Mouse (Mus musculus) heart, postnatal 4 days (tissue): Measurements from ENCODE around the gene Rpl15. TPM values are rescaled to one million over a fixed set of nuclear protein-coding genes. Genes with fewer than 3 reads are reported as not detected.
"Not testable (repeated sequence)": the region's sequence is repeated elsewhere in the genome, so short reads cannot be mapped to it uniquely, and the experiment has no call there.

ENCODE experiments used
- DNase-seq: peaks from one replicate; pipeline ENCODE4 v3.0.0; 2021
- total RNA-seq, 2 experiments: library from RNA; stranded (reverse); gene quantifications; 2 replicates each; pipeline ENCODE4 v1.2.3; 2021

Rpl15 gene
- 1,000 to 10,000 TPM in 1 of 2 experiments, 100 to 1,000 TPM in 1; 916 to 1,021 TPM for total RNA-seq

DNA sequence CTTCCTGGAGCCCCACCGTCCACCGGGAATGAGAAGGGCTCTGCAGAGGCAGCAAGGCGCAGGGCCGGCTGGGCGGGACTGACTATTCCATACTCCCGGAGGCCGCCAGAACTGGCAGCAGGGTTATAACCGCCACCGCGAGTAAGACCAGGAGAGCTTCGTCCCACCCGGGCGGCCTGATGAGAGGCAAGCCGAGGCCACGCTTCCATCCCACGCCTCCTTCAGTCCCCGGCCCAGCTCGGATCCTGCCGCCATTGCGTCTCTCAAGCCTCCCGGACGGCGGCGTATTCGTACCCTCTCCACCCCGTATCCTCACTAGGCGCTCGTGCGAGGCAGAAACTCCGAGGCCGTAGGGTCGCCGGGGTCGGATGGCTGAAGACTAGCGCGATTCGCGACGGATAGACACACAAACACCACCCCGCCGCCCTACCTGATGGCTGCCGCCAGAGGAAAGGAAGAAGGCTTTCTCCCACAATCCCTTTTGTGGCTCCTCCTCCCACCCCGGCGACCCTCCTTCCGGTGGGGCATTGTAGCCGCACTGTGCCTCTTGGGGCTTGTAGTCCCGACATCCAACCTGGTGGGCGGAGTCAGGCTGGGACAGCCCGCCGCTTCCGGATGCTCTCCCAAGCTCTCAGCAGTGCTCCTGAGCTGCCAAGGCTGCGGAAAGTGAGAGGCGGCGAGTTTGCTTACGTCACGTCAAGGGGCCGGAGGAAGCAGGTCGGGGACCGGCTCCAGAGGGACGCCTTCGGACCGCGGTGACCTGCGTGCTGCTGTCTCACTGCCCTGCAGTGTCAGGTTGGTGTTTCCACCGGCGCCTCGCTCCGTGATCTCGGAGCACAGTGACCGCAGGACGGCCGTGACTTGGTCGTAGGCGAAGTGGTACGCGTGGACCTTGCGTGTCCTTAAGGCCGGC, at the start of gene Rpl15, which contains the start of gene Nkiras1:
Gene Rpl15, minus strand, starts transcription at position 863 of the 913 bp plus-strand sequence.
Gene Nkiras1, plus strand, starts transcription at position 608 of the 913 bp plus-strand sequence.
- DNase-seq: peak; percentile 98

- DNase-seq: peak; percentile 59
These were observed 46.5 kb upstream of the Rpl15 start for GRCm38 (mm10) chr14:18317457-18318411.

GRCm38 (mm10) chr14:18304165-18304564, 33.0 kb upstream of the Rpl15 start:
- DNase-seq: no peak

- peak; percentile 53 for DNase-seq
These were observed 32.1 kb upstream of the Rpl15 start for GRCm38 (mm10) chr14:18303262-18303661.

DNA sequence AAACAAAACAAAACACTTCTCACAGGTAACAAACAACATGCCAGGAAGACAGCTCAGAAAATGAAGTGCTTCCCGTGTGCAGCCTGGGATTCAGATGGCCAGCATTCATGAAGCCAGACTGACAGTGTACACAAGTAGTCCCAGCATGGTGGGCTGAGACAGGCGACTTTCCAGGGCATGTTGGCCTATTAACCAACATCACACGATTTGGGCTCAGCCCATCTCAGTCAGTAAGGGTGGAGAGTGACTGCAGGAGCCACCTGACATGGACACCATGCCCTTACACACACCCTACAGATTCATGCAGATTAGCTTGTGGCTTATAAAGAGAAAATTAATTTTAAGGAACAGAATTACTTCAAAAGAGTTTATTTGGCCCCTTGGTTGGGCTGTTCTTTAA, 31.6 kb upstream of the Rpl15 start:
- no peak for DNase-seq

- no peak for DNase-seq
These were observed 30.4 kb upstream of the Rpl15 start for GRCm38 (mm10) chr14:18301591-18301990.

- no peak for DNase-seq
These were observed 29.5 kb upstream of the Rpl15 start for GRCm38 (mm10) chr14:18300676-18301075.

- DNase-seq: no peak
These were observed 27.7 kb upstream of the Rpl15 start for GRCm38 (mm10) chr14:18298874-18299273.

GRCm38 (mm10) chr14:18297441-18297840, 26.2 kb upstream of the Rpl15 start:
- no peak for DNase-seq

DNA sequence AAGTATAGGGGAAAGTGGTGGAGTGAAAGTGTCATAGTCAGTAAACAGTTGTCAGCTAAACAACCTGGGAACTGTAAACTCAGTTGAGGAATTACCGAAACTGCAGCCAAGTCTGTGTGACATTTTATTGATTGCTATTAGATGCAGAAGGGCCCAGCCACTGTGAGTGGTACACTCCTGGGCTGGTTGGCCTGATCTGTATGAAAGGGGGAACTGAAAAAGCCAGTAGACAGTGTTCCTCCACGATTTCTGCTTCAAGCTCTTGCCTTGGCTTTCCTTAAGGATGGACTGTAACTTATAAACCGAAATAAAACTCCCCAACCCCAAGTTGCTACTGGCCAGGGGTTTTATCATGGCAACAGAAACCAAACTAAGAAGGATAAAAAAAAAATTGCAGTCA, 21.4 kb upstream of the Rpl15 start:
- no peak for DNase-seq

- no peak for DNase-seq
These were observed 20.9 kb upstream of the Rpl15 start for GRCm38 (mm10) chr14:18292111-18292510.

- no peak for DNase-seq
These were observed 16.2 kb upstream of the Rpl15 start for GRCm38 (mm10) chr14:18287391-18287790.

GRCm38 (mm10) chr14:18286441-18286840, 15.2 kb upstream of the Rpl15 start:
- no peak for DNase-seq

GRCm38 (mm10) chr14:18285476-18285875, 14.3 kb upstream of the Rpl15 start:
- no peak for DNase-seq

GRCm38 (mm10) chr14:18284581-18284980, 13.4 kb upstream of the Rpl15 start:
- peak; percentile 25 for DNase-seq

DNA sequence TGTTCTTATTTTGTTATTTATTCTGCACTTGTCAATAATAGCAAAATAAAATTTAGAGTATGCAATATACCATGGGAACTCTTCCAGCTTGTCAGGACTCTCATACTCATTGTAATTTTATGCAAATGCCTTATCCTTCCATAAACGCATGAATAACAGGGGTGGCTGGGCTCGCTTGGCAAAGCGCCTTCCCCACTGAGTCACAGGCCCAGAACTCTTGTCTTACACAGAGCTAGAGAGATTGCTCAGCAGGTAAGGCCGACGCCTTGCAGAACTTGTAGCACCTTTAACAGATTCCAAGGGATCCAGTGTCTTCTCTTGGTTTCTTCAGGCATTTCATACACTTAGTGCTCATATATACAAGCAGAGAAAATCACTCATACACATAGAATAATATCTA, 9.2 kb upstream of the Rpl15 start:
- DNase-seq: no peak

GRCm38 (mm10) chr14:18274526-18274925, 3.3 kb upstream of the Rpl15 start:
- DNase-seq: no peak

DNA sequence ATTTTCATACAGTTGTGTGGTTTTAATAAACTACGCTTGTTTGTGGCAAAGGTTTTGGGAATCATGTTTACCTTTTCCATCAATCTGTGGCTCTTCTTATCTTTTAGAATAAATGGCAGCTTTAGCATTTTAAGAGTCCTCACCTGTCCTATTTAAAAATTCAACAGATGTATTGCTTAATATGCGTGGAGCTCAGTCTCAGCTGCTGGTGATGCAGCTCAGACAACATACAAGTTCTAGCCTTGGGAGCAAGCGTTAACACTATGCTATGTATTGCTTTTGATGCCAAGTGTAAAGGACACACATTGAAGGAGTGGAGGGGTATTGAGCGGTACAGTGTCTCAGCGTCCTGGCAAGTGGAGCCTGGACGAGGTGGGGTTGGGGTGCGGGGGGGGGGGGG, 475 bp upstream of the Rpl15 start:
- DNase-seq: no peak

- not testable (repeated sequence) for DNase-seq
These were observed 1.2 kb downstream of the Rpl15 start for GRCm38 (mm10) chr14:18269947-18270528.

GRCm38 (mm10) chr14:18263427-18263826, 7.8 kb downstream of the Rpl15 start:
- DNase-seq: peak; percentile 52

GRCm38 (mm10) chr14:18261203-18261602, 10.0 kb downstream of the Rpl15 start:
- no peak for DNase-seq

GRCm38 (mm10) chr14:18242638-18243130, 28.5 kb downstream of the Rpl15 start:
- DNase-seq: no peak
